Mouse (Mus musculus) 3T3-L1 (cell line): ENCODE results near the gene Disp1.
A peak's percentile ranks its signal among the peaks of the same experiment; 100 is the strongest.

ENCODE experiments used
- DNase-seq: peaks from one replicate; pipeline ENCODE4 v3.0.0-alpha.2; 2015; ENCODE audit warnings: low read depth, low spot score

Disp1 gene

GRCm38 (mm10) chr1:183207141-183207540, 14.2 kb downstream of the Disp1 start:
- no peak for DNase-seq

GRCm38 (mm10) chr1:183200926-183201325, 20.4 kb downstream of the Disp1 start:
- no peak for DNase-seq

- DNase-seq: no peak
Observed at GRCm38 (mm10) chr1:183194763-183195162, 26.6 kb downstream of the Disp1 start.

- DNase-seq: peak; percentile 71
Observed at GRCm38 (mm10) chr1:183194151-183194550, 27.2 kb downstream of the Disp1 start.

GRCm38 (mm10) chr1:183191398-183191797, 29.9 kb downstream of the Disp1 start:
- DNase-seq: no peak

- DNase-seq: no peak
Observed at GRCm38 (mm10) chr1:183190456-183190855, 30.9 kb downstream of the Disp1 start.

- DNase-seq: no peak
Observed at GRCm38 (mm10) chr1:183189014-183189662, 32.2 kb downstream of the Disp1 start.

DNA sequence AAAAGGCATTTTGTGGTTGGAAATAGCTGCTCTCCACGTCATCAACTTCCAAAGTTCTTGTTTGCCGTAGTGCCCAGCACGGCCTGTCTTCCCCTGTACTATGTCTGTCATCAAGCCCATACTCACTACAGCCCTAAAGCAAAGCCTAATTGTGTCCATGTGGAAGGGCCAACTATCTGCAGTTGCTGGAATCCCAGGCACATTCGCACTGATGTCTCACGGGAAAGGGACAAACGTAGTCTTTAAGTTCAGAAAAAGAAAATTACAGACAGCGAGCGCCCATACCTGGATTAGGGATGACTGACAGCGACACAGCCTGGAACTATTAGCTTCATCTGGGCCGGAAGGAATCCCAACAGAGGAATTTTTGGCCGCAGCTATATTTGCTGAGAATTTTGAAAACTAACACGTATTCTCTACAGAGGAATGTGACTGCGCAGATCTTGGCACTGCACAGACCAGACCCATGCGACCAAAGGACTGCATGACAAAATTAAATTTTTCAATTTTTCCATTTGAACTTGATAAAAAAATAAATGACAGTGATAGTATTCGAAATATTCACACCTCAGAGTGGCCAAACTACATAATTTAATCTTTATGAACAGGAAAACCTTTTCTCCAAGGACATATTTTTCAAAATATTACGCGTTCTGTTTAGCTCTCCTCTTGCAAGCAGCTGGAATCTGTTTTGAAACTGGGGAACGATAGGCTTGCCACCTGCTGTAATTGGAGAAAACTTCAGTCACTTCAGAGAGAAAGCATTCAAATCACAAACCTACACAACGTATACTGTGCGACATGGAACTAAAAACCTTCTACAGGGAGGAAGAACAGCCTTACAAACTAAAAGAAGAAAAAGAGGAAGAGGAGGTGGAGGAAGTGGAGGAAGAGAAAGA, 33.0 kb downstream of the Disp1 start:
- no peak for DNase-seq

GRCm38 (mm10) chr1:183185560-183185959, 35.8 kb downstream of the Disp1 start:
- no peak for DNase-seq

GRCm38 (mm10) chr1:183184681-183185080, 36.6 kb downstream of the Disp1 start:
- DNase-seq: no peak

- DNase-seq: no peak
Observed at GRCm38 (mm10) chr1:183183565-183183964, 37.8 kb downstream of the Disp1 start.

DNA sequence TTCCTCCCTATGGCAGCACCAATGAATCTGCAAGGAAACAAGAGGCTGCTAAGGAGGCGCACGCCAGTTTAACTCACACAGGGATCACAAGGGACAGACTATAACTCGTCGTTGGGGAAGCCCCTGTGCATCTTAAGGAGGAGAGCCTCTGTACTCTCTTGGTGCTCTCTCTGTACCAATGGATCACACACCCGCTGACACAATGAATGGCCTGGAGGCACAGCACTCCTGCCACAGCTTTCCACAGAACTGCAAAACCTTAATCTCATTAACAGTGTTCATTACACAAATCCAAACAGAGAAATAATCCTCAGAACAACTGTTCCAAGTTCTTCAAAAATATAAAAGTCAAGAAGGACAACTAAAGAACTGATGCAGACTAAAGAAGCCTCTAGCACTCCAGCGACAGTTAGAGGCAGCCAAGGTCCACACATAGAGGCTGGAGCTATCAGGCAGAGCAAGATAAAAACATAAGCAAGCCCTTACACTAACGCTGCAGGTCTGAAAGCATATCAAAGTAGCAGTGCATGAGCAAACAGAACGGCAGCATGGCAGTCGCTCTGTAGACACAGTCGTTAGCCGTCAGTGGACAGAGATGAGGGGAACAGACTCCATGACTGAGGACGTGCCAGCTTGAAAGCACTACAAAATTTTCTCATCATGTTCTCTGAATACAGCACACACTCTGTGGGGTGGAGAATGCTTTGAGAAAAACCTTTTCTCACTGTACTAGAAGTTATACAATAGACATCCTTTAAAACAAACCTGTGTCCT, 38.5 kb downstream of the Disp1 start:
- DNase-seq: no peak

GRCm38 (mm10) chr1:183181030-183181395, 40.3 kb downstream of the Disp1 start:
- DNase-seq: no peak

DNA sequence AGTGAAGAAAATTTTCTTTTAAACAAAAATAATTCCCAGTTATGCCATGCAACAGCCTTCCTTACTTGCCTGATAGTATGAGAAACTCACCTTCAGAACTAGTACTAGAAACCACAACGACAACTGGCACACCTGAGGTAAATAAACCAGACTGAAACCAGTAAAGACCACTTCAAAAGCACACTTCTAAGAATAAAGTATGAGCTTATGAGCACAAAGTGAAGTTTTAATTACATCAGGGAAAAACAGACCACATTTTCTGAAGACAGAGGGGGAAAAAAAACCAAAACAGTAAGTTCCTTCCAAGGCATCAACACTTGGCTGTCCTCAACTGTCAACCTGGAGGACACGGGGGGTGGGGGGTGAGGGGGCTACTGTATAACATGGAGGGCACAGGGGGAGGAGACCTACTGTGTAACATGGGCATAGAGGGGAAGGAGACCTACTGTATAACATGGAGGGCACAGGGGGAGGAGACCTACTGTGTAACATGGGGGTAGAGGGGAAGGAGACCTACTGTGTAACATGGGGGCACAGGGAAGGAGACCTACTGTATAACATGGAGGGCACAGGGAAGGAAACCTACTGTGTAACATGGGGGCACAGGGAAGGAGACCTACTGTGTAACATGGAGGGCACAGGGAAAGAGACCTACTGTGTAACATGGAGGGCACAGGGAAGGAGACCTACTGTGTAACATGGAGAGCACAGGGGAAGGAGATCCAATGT, 40.9 kb downstream of the Disp1 start:
- no peak for DNase-seq

GRCm38 (mm10) chr1:183179316-183179715, 42.0 kb downstream of the Disp1 start:
- no peak for DNase-seq

GRCm38 (mm10) chr1:183175236-183175635, 46.1 kb downstream of the Disp1 start:
- no peak for DNase-seq

GRCm38 (mm10) chr1:183171095-183171494, 50.2 kb downstream of the Disp1 start:
- DNase-seq: no peak

- DNase-seq: no peak
Observed at GRCm38 (mm10) chr1:183168465-183168864, 52.9 kb downstream of the Disp1 start.

DNA sequence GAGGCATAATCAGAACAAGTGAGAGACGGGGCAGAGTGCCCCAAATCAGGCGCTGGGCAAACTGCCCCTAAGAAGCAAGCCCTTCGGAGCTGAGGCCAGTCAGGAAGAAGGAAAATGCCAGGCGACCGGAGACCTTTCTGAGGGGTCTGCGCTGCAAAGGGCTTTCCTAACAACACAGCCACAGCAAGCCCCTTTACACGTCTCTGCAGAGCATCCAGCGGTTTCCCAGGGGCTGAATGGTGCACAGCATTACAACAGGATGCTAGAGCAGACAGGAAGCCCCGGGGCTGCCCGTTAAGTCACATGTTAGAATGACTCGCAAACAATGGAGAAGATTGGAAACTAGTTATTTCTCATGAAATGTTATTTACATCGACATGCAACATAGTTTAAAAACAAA, 53.5 kb downstream of the Disp1 start:
- no peak for DNase-seq

DNA sequence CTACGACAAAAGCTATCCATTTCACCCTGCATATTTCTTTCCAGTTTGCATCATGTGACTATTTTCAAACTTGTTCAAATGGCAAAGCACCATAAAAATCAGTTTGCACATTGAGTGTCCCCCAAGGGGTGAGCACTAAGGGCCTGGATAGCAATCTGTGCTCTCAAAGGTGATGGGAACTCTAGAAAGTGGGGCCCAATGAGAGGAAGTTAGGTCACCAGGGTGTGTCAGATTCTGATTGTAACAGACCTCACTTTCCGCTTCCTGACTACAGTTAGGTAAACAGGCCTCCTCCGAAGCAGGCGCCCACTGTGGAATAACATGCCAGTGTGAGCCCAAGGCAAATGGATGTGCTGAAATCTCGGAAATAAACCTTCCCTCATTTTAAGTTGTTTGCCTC, 54.6 kb downstream of the Disp1 start:
- DNase-seq: no peak

- no peak for DNase-seq
Observed at GRCm38 (mm10) chr1:183164648-183165071, 56.7 kb downstream of the Disp1 start.

DNA sequence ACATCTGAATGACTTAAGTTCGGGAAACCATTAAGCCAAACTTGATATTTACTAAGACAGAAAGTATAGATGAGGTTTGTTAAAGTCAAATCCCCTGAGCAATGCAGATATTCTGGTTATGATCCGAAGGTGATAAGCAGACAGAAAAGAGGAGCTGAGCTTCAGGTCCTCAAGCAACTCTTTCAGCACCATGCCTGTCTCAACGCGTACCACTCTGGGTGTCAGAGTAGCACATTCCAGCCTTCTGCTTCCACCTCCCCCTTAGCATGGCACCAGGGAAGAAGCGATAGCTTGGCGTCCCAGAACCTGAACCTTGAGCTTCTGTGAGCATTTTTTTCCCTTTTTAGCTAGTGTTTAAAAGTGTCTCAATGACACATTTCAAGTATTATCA, 57.1 kb downstream of the Disp1 start:
- no peak for DNase-seq
